Mouse (Mus musculus) spleen, embryonic (tissue): Measurements from ENCODE around the gene Cops4.

ENCODE experiments used
- CTCF ChIA-PET: fragments of 350-600 bp; sonication (Branson Sonifier 250); formaldehyde crosslinking; loops from one replicate; lab custom pipeline; 2022; lab: Charles Lee

Gene Cops4

GRCm38 (mm10) chr5:100573256-100573655, 55.1 kb downstream of the Cops4 start:
- CTCF ChIA-PET = no interaction called here

GRCm38 (mm10) chr5:100574771-100575170, 56.7 kb downstream of the Cops4 start:
- CTCF ChIA-PET = no interaction called here

DNA sequence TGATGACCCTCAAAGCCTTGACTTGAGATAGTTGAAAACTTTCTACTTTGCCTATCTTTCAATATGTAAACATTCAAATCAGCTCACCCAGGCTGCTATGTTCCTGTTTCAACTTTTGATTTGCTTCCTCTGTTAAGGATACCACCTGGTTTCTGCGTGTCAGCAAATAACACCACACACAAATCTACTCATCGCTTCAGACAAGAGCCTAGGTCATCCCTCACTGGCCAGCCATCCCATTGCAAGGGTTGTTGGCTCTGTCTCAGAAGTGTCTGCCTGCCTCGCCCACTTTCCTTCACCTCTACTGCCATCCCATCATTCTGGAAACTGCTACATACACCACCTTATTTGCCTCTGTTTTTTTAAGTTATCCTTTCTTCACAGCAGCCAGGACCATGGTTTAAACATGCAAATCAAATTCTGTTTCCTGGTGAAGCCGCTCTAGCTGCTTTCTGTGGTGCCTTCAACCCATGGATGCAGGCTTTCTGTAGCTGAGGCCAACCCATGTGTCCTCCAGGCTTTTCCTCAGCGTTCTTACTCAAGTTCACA, 60.8 kb downstream of the Cops4 start:
- CTCF ChIA-PET = interaction anchor here (0.7 to 0.8 kb wide), 2 partner anchors 16 to 156 kb away, joined by 8 to 12 read pairs; no protein-coding TSS in a partner anchor

DNA sequence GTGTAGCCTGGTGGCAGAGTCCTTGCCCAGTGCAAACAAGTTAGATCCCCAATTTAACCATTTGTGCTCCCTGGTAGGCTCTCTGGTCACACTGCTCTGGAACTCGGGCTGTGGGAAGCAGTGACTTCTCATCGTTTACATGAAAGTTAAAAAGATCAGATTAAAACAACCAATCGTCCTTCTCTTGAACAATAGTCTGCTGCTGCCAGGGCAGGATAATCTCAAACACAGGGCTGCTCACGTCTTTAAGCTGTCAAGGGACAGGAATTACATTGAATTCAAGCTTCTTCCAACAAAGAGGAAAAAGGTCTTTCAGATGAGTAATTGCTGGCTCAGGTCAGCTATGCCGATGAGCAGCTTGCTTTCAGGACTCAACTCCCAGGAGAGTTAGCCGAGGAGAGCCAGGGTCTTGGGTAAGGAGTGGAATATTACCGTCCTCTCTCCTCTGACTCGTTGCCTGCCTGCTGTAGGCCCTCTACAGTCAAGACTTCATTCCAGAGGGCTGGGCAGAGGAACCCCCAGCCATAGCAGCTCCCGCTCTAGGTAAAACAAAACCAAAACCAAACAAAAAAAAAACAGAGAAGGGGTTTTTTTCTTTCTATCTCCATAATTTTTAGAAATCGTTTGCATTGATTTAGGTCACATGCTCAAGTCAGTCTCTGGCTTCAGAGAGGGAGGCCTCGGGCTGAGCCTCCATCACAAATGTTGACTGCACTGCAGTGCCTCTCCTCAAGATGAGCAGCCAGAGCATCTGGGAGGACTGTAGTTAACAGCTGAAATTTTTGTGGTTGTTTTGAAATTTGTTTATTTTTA, 63.7 kb downstream of the Cops4 start:
- CTCF ChIA-PET = interaction anchor here (0.6 to 1.0 kb wide), 4 partner anchors 8 to 62 kb away, joined by 3 to 7 read pairs (median 5); no protein-coding TSS in a partner anchor

DNA sequence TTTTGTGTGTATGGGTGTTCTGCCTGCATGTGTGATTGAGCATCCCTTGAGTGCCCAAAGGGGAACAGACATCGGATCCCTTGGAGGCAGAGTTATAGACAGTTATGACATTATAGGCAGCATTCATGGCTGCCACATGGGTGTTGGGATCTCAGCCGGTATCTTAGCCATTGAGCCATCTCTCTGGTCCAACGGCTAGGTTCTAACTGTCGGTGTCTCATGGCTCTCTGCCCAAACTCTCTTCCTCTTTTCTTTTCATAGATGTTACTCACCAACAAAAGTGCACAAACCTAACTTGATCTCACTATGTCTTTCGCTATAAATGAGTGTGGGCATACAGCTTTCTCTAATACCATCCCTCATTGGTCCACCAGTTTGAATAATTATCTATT, 64.3 kb downstream of the Cops4 start:
- CTCF ChIA-PET = interaction anchor here (0.6 to 0.8 kb wide), 3 partner anchors 56 to 172 kb away, joined by 3 to 10 read pairs (median 7); no protein-coding TSS in a partner anchor

- CTCF ChIA-PET = interaction anchor here (0.7 kb wide), 2 partner anchors 17 to 171 kb away, joined by 8 to 10 read pairs; no protein-coding TSS in a partner anchor
Observed at GRCm38 (mm10) chr5:100583066-100583465, 65.0 kb downstream of the Cops4 start.

- CTCF ChIA-PET = interaction anchor here (0.5 to 0.7 kb wide), 3 partner anchors 27 to 61 kb away, joined by 3 to 8 read pairs (median 3); no protein-coding TSS in a partner anchor
Observed at GRCm38 (mm10) chr5:100585206-100585644, 67.1 kb downstream of the Cops4 start.

GRCm38 (mm10) chr5:100585657-100586056, 67.5 kb downstream of the Cops4 start:
- CTCF ChIA-PET = interaction anchor here (0.7 kb wide), 1 partner anchor 57 kb away, joined by 3 read pairs; no protein-coding TSS in a partner anchor

DNA sequence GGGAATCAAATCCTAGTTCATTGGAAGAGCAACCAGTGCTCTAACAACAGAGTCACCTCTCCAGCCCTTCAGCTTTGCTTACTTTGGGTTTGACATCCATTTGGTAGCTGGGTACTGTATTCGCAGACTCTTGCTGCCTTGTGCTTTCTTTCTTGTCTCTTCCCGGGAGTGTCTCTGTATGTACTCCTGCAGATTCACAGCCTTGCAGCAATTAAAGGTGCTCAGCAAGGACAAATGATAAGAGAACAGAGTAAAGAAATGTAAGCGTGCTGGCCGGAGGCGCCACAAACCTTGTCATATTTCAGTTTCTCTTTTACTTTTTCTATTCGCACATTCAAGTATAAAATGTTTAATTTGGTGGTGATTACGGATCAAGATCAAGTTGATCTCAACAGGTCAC, 69.0 kb downstream of the Cops4 start:
- CTCF ChIA-PET = interaction anchor here (0.8 kb wide), 1 partner anchor 206 kb away, joined by 4 read pairs; no protein-coding TSS in a partner anchor

- CTCF ChIA-PET = interaction anchor here (0.8 kb wide), 1 partner anchor 206 kb away, joined by 4 read pairs; no protein-coding TSS in a partner anchor
Observed at GRCm38 (mm10) chr5:100587626-100588025, 69.5 kb downstream of the Cops4 start.

DNA sequence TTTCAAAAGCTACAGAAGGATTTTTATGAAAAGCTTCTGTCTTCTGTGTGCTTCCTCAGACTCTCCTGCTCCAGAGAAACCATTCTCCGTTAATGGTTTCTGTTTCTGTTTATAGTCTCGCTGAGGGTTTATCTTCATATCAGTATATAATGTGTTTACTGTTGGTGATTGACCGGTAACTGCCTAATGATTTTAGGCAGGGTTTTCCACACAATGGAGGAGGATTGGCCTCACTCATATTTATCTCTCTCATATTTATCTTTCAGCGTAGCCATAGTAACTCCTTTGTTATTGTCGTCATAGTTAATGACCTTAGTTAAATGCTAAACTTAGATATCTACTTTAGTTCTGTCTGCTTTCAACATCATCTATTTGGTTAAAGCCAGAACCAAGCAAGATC, 72.4 kb downstream of the Cops4 start:
- CTCF ChIA-PET = no interaction called here

DNA sequence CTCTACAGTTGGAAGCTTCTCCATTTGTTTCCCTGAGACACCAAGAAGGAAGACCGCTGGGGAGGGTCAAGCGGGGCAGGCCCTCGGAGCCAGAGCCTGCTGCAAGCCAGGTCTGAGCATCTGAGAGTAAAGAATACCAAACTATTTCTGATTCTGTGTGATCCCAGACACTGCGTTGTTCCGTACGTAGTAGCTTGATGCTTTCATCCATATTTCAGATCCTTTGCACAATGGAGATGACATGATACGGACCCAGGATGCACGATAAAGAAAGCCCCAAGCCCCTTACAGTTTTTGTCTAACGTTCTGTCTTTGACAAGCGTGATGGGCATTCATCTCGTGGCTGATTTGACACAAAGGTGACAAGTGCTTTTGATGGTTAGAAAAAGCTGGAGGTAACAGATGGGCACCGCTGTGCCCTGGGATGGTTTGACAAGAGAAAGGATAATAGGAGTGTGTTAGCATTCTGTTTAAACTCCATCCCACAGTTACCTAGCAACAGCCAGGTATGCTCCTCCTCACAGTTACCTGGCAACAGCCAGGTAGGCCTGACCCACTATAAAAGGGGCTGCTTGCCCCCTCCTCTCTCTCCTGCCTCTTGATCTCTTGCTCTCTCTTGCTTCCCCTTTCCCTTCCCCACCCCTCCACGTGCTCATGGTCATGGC, 76.8 kb downstream of the Cops4 start:
- CTCF ChIA-PET = interaction anchor here (0.6 kb wide), 1 partner anchor 1264 kb away, joined by 4 read pairs; no protein-coding TSS in a partner anchor

DNA sequence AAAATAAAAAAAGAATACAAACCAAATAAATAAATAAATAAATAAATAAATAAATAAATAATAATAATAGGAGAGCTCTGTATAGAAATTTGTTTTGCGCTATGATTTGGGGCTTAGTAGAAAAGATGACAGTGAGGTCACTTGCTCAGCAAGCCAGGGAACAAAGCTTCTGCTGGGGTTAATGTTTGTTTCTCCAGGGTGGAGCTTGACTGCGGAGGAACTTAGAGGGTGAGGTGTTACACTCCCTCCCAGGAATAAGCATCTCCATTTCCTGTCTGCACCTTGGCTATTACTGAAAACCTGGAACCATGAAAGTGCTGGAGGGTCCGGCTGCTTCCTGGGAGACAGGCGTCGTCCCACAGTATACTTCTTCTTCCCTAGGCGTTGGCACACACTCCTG, 77.9 kb downstream of the Cops4 start:
- CTCF ChIA-PET = interaction anchor here (0.7 kb wide), 2 partner anchors 35 to 67 kb away, joined by 3 read pairs; no protein-coding TSS in a partner anchor
